Mouse (Mus musculus): Measurements from ENCODE around the gene Cdca7l. TPM values are rescaled to one million over a fixed set of nuclear protein-coding genes. Genes with fewer than 3 reads are reported as not detected.
"Not testable (repeated sequence)": the region's sequence is repeated elsewhere in the genome, so short reads cannot be mapped to it uniquely, and the experiment has no call there.

The Cdca7l gene
- polyA plus RNA-seq (2016; fragmentation: Nextera tagmentation; extraction: Ambion mirVana), result 26.0 and 28.6 TPM in 2 replicates

- H3K27ac ChIP-seq (replicated peaks); H3K4me2 ChIP-seq (replicated peaks); ATAC-seq (ENCODE audit: low FRiP score, low read depth); H3K9me3 ChIP-seq; H3K4me3 ChIP-seq; H3K9ac ChIP-seq (replicated peaks); H3K36me3 ChIP-seq: not testable (repeated sequence)
- H3K4me1 ChIP-seq, result peaks cover 36% of the 10 kb centered on the region
- H3K27me3 ChIP-seq, result peaks cover 20% of the 10 kb centered on the region
- WGBS, result 91% methylated on average over 1 of the region's 6 CpGs
These were observed at the start of gene Cdca7l for GRCm38 (mm10) chr12:117803989-117804388. TSS of gene Cdca7l (plus strand) at chr12:117804289.

- H3K36me3 ChIP-seq, result 0 out of 2 replicates have a peak, but pooled peaks cover 8% of the 10 kb centered on the region
- ATAC-seq (ENCODE audit: low FRiP score, low read depth), result no peak
- H3K27me3 ChIP-seq, result peaks cover 6% of the 10 kb centered on the region
- no peaks in the 10 kb centered on the region for H3K9me3 ChIP-seq
- H3K9ac ChIP-seq (replicated peaks), result no peak overlapping the region
- no peak overlapping the region for H3K4me3 ChIP-seq
- peaks cover 19% of the 10 kb centered on the region for H3K4me1 ChIP-seq
- 79% methylated on average over 7 of the region's 7 CpGs for WGBS
- no peak overlapping the region for H3K27ac ChIP-seq (replicated peaks)
- no peak overlapping the region for H3K4me2 ChIP-seq (replicated peaks)
These were observed 48.1 kb upstream of the Cdca7l start for GRCm38 (mm10) chr12:117756010-117756409.

- Histone ChIP-seq H3K9ac (replicated peaks) (no peak overlapping the region), H3K4me3 (no peak overlapping the region), H3K27ac (replicated peaks) (no peak overlapping the region), H3K36me3 (0 out of 2 replicates have a peak, but pooled peaks cover 8% of the 10 kb centered on the region), H3K4me2 (replicated peaks) (no peak overlapping the region), H3K4me1 (peaks cover 5% of the 10 kb centered on the region; the same call in 1 of the 2 replicates), H3K27me3 (peaks cover 2% of the 10 kb centered on the region; the same call in 1 of the 2 replicates), H3K9me3 (no peaks in the 10 kb centered on the region)
- 93% methylated on average over 5 of the region's 5 CpGs for WGBS
- no peak for ATAC-seq (ENCODE audit: low FRiP score, low read depth)
These were observed 43.7 kb upstream of the Cdca7l start for GRCm38 (mm10) chr12:117760373-117760772.

GRCm38 (mm10) chr12:117760846-117761245, 43.2 kb upstream of the Cdca7l start:
- no peak overlapping the region for H3K9ac ChIP-seq (replicated peaks)
- H3K4me3 ChIP-seq, result no peak overlapping the region
- ATAC-seq (ENCODE audit: low FRiP score, low read depth), result no peak

GRCm38 (mm10) chr12:117761698-117762097, 42.4 kb upstream of the Cdca7l start:
- no peak for ATAC-seq (ENCODE audit: low FRiP score, low read depth)
- Histone ChIP-seq H3K4me2 (replicated peaks) (no peak overlapping the region), H3K4me3 (no peak overlapping the region), H3K36me3 (0 out of 2 replicates have a peak, but pooled peaks cover under 1% of the 10 kb centered on the region), H3K27ac (replicated peaks) (no peak overlapping the region), H3K4me1 (peaks cover 5% of the 10 kb centered on the region; the same call in 1 of the 2 replicates), H3K9ac (replicated peaks) (no peak overlapping the region), H3K9me3 (no peaks in the 10 kb centered on the region), H3K27me3 (peaks cover 4% of the 10 kb centered on the region)
- 41% methylated on average over 1 of the region's 1 CpGs for WGBS

More at GRCm38 (mm10) chr12:117760846-117761245, 43.2 kb upstream of the Cdca7l start:
- Histone ChIP-seq H3K4me2 (replicated peaks) (no peak overlapping the region), H3K4me1 (peaks cover 5% of the 10 kb centered on the region; the same call in 1 of the 2 replicates), H3K27ac (replicated peaks) (no peak overlapping the region), H3K27me3 (peaks cover 4% of the 10 kb centered on the region; the same call in 1 of the 2 replicates), H3K36me3 (0 out of 2 replicates have a peak, but pooled peaks cover 8% of the 10 kb centered on the region), H3K9me3 (no peaks in the 10 kb centered on the region)

- no peak overlapping the region for H3K4me2 ChIP-seq (replicated peaks)
- ATAC-seq (ENCODE audit: low FRiP score, low read depth), result no peak
- H3K27ac ChIP-seq (replicated peaks), result no peak overlapping the region
- peaks cover 5% of the 10 kb centered on the region; the same call in 1 of the 2 replicates for H3K4me1 ChIP-seq
- 79% methylated on average over 3 of the region's 3 CpGs for WGBS
- H3K9me3 ChIP-seq, result no peaks in the 10 kb centered on the region
- peaks cover 4% of the 10 kb centered on the region for H3K27me3 ChIP-seq
- H3K4me3 ChIP-seq, result no peak overlapping the region
- no peaks in the 10 kb centered on the region for H3K36me3 ChIP-seq
- H3K9ac ChIP-seq (replicated peaks), result no peak overlapping the region
These were observed 40.8 kb upstream of the Cdca7l start for GRCm38 (mm10) chr12:117763247-117763646.

GRCm38 (mm10) chr12:117764839-117765238, 39.2 kb upstream of the Cdca7l start:
- H3K27me3 ChIP-seq, result peaks cover 4% of the 10 kb centered on the region
- peak; percentile 50; the same call in 1 of the 2 replicates for ATAC-seq (ENCODE audit: low FRiP score, low read depth)
- no peak overlapping the region for H3K4me3 ChIP-seq
- no peaks in the 10 kb centered on the region for H3K36me3 ChIP-seq
- H3K9ac ChIP-seq (replicated peaks), result no peak overlapping the region
- H3K27ac ChIP-seq (replicated peaks), result no peak overlapping the region
- H3K4me1 ChIP-seq, result peaks cover 5% of the 10 kb centered on the region; the same call in 1 of the 2 replicates
- no peak overlapping the region for H3K4me2 ChIP-seq (replicated peaks)
- no peaks in the 10 kb centered on the region for H3K9me3 ChIP-seq
- WGBS, result 9% methylated on average over 7 of the region's 7 CpGs

GRCm38 (mm10) chr12:117769113-117769512, 35.0 kb upstream of the Cdca7l start:
- Histone ChIP-seq H3K4me1 (no peaks in the 10 kb centered on the region), H3K9ac (replicated peaks) (no peak overlapping the region), H3K9me3 (no peaks in the 10 kb centered on the region), H3K4me2 (replicated peaks) (no peak overlapping the region), H3K27me3 (peaks cover 13% of the 10 kb centered on the region), H3K36me3 (no peaks in the 10 kb centered on the region), H3K4me3 (no peak overlapping the region), H3K27ac (replicated peaks) (no peak overlapping the region)
- WGBS, result 4% methylated on average over 5 of the region's 5 CpGs
- ATAC-seq (ENCODE audit: low FRiP score, low read depth), result peak; percentile 17; the same call in 1 of the 2 replicates

GRCm38 (mm10) chr12:117770211-117770610, 33.9 kb upstream of the Cdca7l start:
- Histone ChIP-seq H3K36me3 (no peaks in the 10 kb centered on the region), H3K9ac (replicated peaks) (no peak overlapping the region), H3K4me3 (no peak overlapping the region), H3K27ac (replicated peaks) (no peak overlapping the region), H3K27me3 (peaks cover 13% of the 10 kb centered on the region), H3K4me2 (replicated peaks) (no peak overlapping the region), H3K9me3 (no peaks in the 10 kb centered on the region), H3K4me1 (no peaks in the 10 kb centered on the region)
- ATAC-seq (ENCODE audit: low FRiP score, low read depth), result no peak
- WGBS, result 36% methylated on average over 2 of the region's 2 CpGs

- H3K9ac ChIP-seq (replicated peaks), result no peak overlapping the region
- 89% methylated on average over 4 of the region's 4 CpGs for WGBS
- no peak overlapping the region for H3K4me3 ChIP-seq
- H3K4me1 ChIP-seq, result no peaks in the 10 kb centered on the region
- no peaks in the 10 kb centered on the region for H3K9me3 ChIP-seq
- no peak overlapping the region for H3K27ac ChIP-seq (replicated peaks)
- no peak overlapping the region for H3K4me2 ChIP-seq (replicated peaks)
- ATAC-seq (ENCODE audit: low FRiP score, low read depth), result no peak
- H3K36me3 ChIP-seq, result no peaks in the 10 kb centered on the region
- H3K27me3 ChIP-seq, result peaks cover 10% of the 10 kb centered on the region
These were observed 32.9 kb upstream of the Cdca7l start for GRCm38 (mm10) chr12:117771156-117771555.

- WGBS, result 2% methylated on average over 2 of the region's 2 CpGs
These were observed 31.5 kb upstream of the Cdca7l start for GRCm38 (mm10) chr12:117772638-117773037.

GRCm38 (mm10) chr12:117776841-117777240, 27.2 kb upstream of the Cdca7l start:
- Histone ChIP-seq H3K4me2 (replicated peaks) (no peak overlapping the region), H3K27me3 (peaks cover 3% of the 10 kb centered on the region; the same call in 1 of the 2 replicates), H3K4me1 (no peaks in the 10 kb centered on the region), H3K9ac (replicated peaks) (no peak overlapping the region), H3K4me3 (no peak overlapping the region), H3K9me3 (no peaks in the 10 kb centered on the region), H3K36me3 (no peaks in the 10 kb centered on the region), H3K27ac (replicated peaks) (no peak overlapping the region)
- WGBS, result 71% methylated on average over 5 of the region's 5 CpGs
- ATAC-seq (ENCODE audit: low FRiP score, low read depth), result no peak

More at GRCm38 (mm10) chr12:117772638-117773037, 31.5 kb upstream of the Cdca7l start:
- no peak overlapping the region for H3K4me3 ChIP-seq
- no peak overlapping the region for H3K4me2 ChIP-seq (replicated peaks)
- H3K9ac ChIP-seq (replicated peaks), result no peak overlapping the region
- H3K4me1 ChIP-seq, result no peaks in the 10 kb centered on the region
- peak; percentile 67 for ATAC-seq (ENCODE audit: low FRiP score, low read depth)
- H3K9me3 ChIP-seq, result no peaks in the 10 kb centered on the region
- H3K27ac ChIP-seq (replicated peaks), result no peak overlapping the region
- peaks cover 10% of the 10 kb centered on the region for H3K27me3 ChIP-seq
- no peaks in the 10 kb centered on the region for H3K36me3 ChIP-seq
